Mouse (Mus musculus): ENCODE measurements around the gene Chd3. TPM values are rescaled to one million over a fixed set of nuclear protein-coding genes. Genes with fewer than 3 reads are reported as not detected.
"Not testable (repeated sequence)": the region's sequence is repeated elsewhere in the genome, so short reads cannot be mapped to it uniquely, and the experiment has no call there.

Gene Chd3
- polyA plus RNA-seq, 1 experiment from 2014 or later = 54.0 TPM

DNA sequence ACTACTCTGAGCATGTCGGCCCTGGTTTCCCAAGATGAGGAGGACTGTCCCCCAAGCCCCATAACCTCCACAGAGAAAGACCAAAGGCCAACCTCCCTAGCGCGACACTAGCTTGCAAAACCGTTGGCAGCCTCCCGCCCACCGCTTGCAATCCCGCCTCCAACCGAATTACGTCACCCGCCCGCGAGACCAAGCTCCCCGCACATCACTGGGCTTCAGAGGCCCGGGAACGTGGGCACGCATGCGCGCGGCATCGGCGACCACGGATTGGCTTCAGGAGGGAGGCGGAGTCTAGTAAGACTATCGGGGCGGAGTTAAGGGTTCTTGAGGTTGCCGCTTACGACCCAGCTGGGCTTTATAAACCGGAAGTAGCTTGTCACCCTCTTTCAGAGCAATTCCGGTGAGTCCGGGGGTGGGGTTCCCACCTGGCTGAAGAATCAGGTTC is 45.5 kb downstream of the Chd3 start, which contains the start of the genes Cntrob and Trappc1:
Gene Cntrob, minus strand, starts transcription at position 109 of the 445 bp plus-strand sequence.
Gene Trappc1, plus strand, starts transcription at position 314 of the 445 bp plus-strand sequence.
- peak; percentile 93 for ATAC-seq (ENCODE audit: insufficient read depth, low FRiP score, low read depth)
- Histone ChIP-seq H3K4me1 (peaks cover 35% of the 10 kb centered on the region), H3K4me3 (replicated peaks) (peak within 1 kb of the TSS; percentile 63), H3K27ac (peak within 1 kb of the TSS; percentile 81), H3K9me3 (no peaks in the 10 kb centered on the region), H3K9ac (peak within 1 kb of the TSS; percentile 71; the same call in 1 of the 2 replicates), H3K27me3 (replicated peaks) (0 out of 2 replicates have a peak, but pooled peaks cover 3% of the 10 kb centered on the region), H3K36me3 (peaks cover 16% of the 10 kb centered on the region; the same call in 1 of the 2 replicates), H3K4me2 (peak within 1 kb of the TSS; percentile 71)
- under 1% methylated on average over 30 of the region's 30 CpGs for WGBS

DNA sequence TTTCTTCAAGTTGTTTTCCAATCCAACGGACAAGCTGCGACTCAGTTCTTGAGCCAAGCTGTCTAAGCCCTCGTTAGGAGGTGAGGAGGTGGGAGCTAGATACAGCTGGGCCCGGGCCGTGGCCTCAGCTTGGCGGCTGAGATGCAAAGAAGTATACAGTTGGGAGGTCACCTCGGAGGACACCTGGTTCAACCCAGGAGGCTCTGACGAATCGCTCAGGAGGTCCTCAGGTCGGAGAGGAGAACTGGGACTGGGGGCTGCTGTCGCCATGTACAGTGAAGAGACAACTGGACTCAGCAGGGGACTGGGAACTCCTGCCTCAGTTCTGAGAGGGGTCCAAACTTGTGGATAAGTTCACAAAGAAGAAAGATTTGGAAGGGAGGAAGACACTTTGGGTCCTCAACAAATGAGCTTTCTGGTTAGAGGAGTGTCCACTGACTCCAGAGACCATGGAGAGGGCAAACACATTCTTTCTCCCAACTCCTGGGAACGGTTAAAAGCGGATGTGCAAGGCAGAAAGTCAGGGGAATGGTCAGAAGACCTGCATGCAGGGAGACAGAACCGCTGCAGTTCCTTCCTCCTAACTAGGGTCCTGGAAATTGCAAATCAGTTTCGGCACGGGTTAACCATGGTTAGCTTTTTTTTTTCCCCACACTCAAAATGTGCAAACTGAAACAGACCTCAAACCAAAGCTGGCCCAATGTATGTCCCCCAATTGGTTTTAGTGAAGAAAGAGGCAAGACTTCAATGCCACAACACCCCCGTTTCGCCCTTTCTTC is 46.3 kb downstream of the Chd3 start:
- H3K4me2 ChIP-seq = peak overlapping the region; percentile 71
- H3K9me3 ChIP-seq = no peaks in the 10 kb centered on the region
- H3K27ac ChIP-seq = peak overlapping the region; percentile 81
- 11% methylated on average over 18 of the region's 18 CpGs for WGBS
- no peak for ATAC-seq (ENCODE audit: insufficient read depth, low FRiP score, low read depth)
- peaks cover 16% of the 10 kb centered on the region; the same call in 1 of the 2 replicates for H3K36me3 ChIP-seq
- 0 out of 2 replicates have a peak, but pooled peaks cover 3% of the 10 kb centered on the region for H3K27me3 ChIP-seq (replicated peaks)
- peaks cover 35% of the 10 kb centered on the region for H3K4me1 ChIP-seq
- peak overlapping the region; percentile 63 for H3K4me3 ChIP-seq (replicated peaks)
- peak overlapping the region; percentile 71; the same call in 1 of the 2 replicates for H3K9ac ChIP-seq

DNA sequence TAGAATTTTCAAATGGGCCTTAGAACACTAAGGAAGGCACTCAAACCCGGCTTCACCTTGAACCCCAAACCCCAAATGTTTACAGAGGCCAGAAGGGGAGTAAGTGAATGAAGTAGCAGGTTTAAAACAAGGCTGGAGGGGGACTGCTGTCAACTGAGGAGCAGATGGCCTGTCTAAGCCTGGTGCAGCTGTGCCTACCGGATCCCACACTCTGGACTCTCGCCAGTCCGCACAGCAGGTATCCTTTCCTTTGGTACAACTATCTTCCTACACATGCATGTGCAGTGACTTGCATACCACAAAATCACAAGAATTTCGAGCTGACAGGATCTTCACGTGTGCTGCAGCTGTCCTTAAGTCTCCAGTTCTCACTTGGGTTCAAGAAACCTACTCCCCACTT is 47.2 kb downstream of the Chd3 start:
- Histone ChIP-seq H3K4me3 (replicated peaks) (0 out of 2 replicates have a peak overlapping the region, but pooled peaks have one; percentile 63), H3K9ac (0 out of 2 replicates have a peak overlapping the region, but pooled peaks have one; percentile 71), H3K36me3 (peaks cover 19% of the 10 kb centered on the region; the same call in 1 of the 2 replicates), H3K4me1 (peaks cover 35% of the 10 kb centered on the region), H3K27me3 (replicated peaks) (no peaks in the 10 kb centered on the region), H3K27ac (no peak overlapping the region), H3K4me2 (peak overlapping the region; percentile 71), H3K9me3 (no peaks in the 10 kb centered on the region)
- 65% methylated on average over 6 of the region's 6 CpGs for WGBS
- no peak for ATAC-seq (ENCODE audit: insufficient read depth, low FRiP score, low read depth)

DNA sequence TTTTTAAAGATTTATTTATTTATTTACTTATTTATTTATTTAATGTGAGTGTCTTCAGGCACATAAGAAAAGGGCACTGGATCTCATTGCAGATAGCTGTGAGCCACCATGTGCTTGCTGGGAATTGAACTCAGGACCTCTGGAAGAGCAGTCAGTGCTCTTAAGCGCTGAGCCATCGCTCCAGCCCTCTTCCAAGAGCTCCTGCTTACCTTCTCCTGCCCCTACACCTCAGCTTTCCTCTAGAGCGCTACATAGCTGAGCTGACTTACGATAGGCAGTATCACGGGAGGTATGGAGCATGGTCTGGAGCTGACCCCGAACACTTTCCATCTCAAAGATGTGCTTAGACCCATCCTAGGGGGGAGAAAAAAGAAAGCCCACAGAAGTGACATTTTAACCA is 47.6 kb downstream of the Chd3 start:
- Histone ChIP-seq H3K4me1 (peaks cover 32% of the 10 kb centered on the region), H3K36me3 (peaks cover 19% of the 10 kb centered on the region; the same call in 1 of the 2 replicates), H3K4me2 (0 out of 2 replicates have a peak overlapping the region, but pooled peaks have one; percentile 71), H3K9ac (no peak overlapping the region), H3K27ac (no peak overlapping the region), H3K9me3 (no peaks in the 10 kb centered on the region), H3K4me3 (replicated peaks) (no peak overlapping the region), H3K27me3 (replicated peaks) (no peaks in the 10 kb centered on the region)
- WGBS = 93% methylated on average over 6 of the region's 6 CpGs
- ATAC-seq (ENCODE audit: insufficient read depth, low FRiP score, low read depth) = no peak

DNA sequence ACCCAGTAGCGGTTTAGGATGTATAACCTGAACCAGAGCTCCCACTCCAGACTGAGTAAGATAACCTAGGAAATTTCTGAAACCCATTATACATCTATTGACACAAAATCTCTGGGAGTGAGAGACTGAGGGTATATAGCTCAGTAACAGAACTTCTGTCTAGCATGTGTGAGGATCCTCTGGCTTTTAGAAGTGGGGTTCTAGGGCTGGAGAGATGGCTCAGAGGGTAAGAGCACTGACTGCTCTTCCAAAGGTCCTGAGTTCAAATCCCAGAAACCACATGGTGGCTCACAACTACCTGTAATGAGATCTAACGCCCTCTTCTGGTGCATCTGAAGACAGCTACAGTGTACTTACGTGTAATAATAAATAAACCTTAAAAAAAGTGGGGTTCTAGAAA is 51.2 kb downstream of the Chd3 start:
- not testable (repeated sequence) for H3K27ac ChIP-seq; H3K9ac ChIP-seq; H3K4me3 ChIP-seq (replicated peaks); ATAC-seq (ENCODE audit: insufficient read depth, low FRiP score, low read depth); H3K4me2 ChIP-seq; H3K9me3 ChIP-seq; H3K27me3 ChIP-seq (replicated peaks)
- H3K4me1 ChIP-seq = peaks cover 15% of the 10 kb centered on the region; the same call in 1 of the 2 replicates
- peaks cover 19% of the 10 kb centered on the region; the same call in 1 of the 2 replicates for H3K36me3 ChIP-seq
- 88% methylated on average over 3 of the region's 3 CpGs for WGBS

DNA sequence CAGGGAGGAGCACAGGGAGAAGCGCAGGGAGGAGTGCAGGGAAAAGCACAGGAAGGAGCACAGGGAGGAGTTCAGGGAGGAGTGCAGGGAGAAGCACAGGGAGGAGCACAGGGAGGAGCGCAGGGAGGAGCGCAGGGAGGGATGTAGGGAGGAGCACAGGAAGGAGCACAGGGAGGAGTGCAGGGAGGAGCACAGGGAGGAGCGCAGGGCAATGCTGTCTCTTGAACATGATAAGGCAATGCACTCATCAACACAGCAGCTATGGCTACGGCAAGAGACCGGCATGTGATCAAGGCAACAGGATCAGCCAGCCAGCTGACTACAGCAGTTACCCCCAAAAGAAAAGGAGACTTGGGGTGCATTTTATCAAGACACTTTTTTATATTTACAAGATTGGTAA is 52.8 kb downstream of the Chd3 start:
- ATAC-seq (ENCODE audit: insufficient read depth, low FRiP score, low read depth) = no peak
- Histone ChIP-seq H3K36me3 (peaks cover 19% of the 10 kb centered on the region; the same call in 1 of the 2 replicates), H3K4me1 (no peaks in the 10 kb centered on the region), H3K9me3 (no peaks in the 10 kb centered on the region), H3K27ac (no peak overlapping the region), H3K4me2 (no peak overlapping the region), H3K9ac (no peak overlapping the region), H3K4me3 (replicated peaks) (no peak overlapping the region), H3K27me3 (replicated peaks) (no peaks in the 10 kb centered on the region)
- WGBS = 96% methylated on average over 6 of the region's 6 CpGs

DNA sequence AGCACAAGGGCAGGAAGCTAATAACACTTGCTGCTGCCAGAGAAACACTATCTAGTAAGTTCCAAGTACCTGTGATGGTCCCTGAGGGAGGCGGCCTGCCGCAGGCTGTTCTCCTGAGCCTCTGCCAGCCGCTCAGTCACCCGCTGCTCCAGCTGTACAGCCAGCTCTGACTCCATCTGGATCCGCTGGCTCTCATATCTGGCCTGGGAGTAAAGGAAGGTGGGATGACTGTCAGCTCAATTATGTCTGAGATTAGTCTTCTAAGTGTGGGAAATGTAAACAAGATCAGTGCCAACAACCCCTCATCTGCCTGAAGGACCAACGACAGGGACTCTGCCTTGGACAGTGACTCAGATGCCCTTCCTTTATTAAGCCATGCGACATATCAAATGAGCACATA is 57.9 kb downstream of the Chd3 start:
- peaks cover 32% of the 10 kb centered on the region for H3K36me3 ChIP-seq
- no peaks in the 10 kb centered on the region for H3K4me1 ChIP-seq
- no peak for ATAC-seq (ENCODE audit: insufficient read depth, low FRiP score, low read depth)
- H3K4me2 ChIP-seq = no peak overlapping the region
- H3K9me3 ChIP-seq = no peaks in the 10 kb centered on the region
- no peak overlapping the region for H3K4me3 ChIP-seq (replicated peaks)
- no peaks in the 10 kb centered on the region for H3K27me3 ChIP-seq (replicated peaks)
- 81% methylated on average over 7 of the region's 7 CpGs for WGBS
- H3K27ac ChIP-seq = no peak overlapping the region
- no peak overlapping the region for H3K9ac ChIP-seq

DNA sequence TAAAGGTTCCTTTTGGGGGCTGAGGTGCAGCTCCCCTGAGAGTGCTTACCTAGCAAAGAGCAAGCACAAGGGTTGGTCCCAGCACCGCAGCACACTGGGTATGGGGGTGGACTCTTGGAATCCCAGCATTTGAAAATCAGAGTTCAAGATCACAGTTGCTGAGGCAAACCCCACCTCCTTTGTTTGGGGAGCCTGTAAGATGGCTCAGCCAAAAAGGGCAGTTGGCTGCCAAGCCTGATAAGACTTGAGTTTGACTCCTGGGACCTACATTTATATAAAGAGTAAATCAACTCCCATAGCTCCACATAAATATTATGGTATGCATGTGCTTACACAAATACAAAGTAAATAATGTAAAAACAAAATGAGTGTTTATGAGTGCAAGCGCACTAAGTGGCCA is 63.2 kb downstream of the Chd3 start:
- no peak overlapping the region for H3K27ac ChIP-seq
- no peak overlapping the region for H3K9ac ChIP-seq
- no peak for ATAC-seq (ENCODE audit: insufficient read depth, low FRiP score, low read depth)
- 83% methylated on average over 2 of the region's 2 CpGs for WGBS
- H3K4me3 ChIP-seq (replicated peaks) = no peak overlapping the region
- no peak overlapping the region for H3K4me2 ChIP-seq
- no peaks in the 10 kb centered on the region for H3K4me1 ChIP-seq
- H3K9me3 ChIP-seq = no peaks in the 10 kb centered on the region
- peaks cover 42% of the 10 kb centered on the region for H3K36me3 ChIP-seq
- no peaks in the 10 kb centered on the region for H3K27me3 ChIP-seq (replicated peaks)

DNA sequence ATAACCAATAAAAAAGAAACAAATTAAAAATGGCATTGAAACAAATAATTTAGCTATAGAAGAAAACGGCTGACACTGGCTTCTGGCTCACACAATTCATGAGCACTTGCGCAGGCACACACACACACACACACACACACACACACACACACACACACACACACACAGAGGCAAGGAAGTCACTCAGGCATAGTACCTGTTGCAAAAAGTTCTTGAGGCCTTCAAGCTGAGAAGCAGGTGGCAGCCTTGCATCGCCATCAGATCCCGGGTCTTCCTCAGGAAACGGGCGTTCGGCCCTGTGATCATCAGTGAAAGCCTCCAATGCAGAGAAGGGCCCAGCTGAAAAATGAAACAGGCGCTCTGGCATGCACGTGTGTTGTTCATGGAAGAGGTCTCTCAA is 63.9 kb downstream of the Chd3 start:
- Histone ChIP-seq H3K4me2 (no peak overlapping the region), H3K4me3 (replicated peaks) (no peak overlapping the region), H3K9me3 (no peaks in the 10 kb centered on the region), H3K27ac (no peak overlapping the region), H3K9ac (no peak overlapping the region), H3K27me3 (replicated peaks) (no peaks in the 10 kb centered on the region), H3K4me1 (no peaks in the 10 kb centered on the region), H3K36me3 (peaks cover 35% of the 10 kb centered on the region)
- ATAC-seq (ENCODE audit: insufficient read depth, low FRiP score, low read depth) = no peak
- 91% methylated on average over 9 of the region's 9 CpGs for WGBS

DNA sequence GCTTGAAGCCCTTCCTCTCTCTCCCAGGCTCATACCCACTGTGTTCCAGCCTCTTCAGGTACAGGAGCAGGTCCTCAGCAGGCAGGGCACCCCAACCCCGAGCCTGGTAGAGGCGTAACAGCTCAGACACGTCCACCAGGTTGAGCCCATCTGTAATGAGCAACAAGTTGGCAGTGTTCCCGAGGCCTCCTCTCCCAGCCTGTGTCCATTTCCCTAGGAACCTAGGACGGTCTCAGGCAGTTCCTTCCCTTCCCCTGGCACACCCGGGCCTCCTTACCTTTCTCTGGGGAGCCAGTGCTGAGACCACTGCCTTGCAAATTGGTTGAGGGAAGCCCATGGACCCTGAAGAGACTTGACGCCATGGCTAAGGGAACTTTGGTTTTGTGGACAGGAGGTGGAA is 66.4 kb downstream of the Chd3 start:
- Histone ChIP-seq H3K36me3 (peaks cover 22% of the 10 kb centered on the region), H3K27me3 (replicated peaks) (no peaks in the 10 kb centered on the region), H3K27ac (no peak overlapping the region), H3K4me1 (no peaks in the 10 kb centered on the region), H3K4me3 (replicated peaks) (no peak overlapping the region), H3K9ac (no peak overlapping the region), H3K9me3 (no peaks in the 10 kb centered on the region), H3K4me2 (no peak overlapping the region)
- no peak for ATAC-seq (ENCODE audit: insufficient read depth, low FRiP score, low read depth)
- WGBS = 81% methylated on average over 7 of the region's 7 CpGs

DNA sequence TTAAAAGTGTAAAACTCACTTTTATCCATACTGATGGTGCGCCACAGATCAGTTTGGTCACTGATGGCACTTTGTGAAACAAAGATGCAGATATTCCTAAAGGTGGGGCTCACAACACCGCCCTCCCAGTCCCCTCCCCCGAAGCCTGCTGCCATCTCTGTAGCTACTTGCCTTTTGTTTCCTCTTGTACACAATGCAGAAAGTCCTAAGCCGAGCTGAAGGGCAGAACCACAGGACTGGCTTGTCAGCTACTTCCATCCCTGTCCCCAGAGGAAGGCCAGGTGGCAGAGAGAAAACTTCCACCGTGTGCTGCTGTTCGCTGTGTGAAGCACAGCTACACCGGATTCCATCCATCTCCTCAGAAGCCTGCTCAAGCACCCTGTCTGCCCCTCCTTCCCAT is 71.0 kb downstream of the Chd3 start:
- Histone ChIP-seq H3K9ac (no peak overlapping the region), H3K27me3 (replicated peaks) (no peaks in the 10 kb centered on the region), H3K4me1 (no peaks in the 10 kb centered on the region), H3K27ac (no peak overlapping the region), H3K36me3 (peaks cover 16% of the 10 kb centered on the region), H3K4me2 (no peak overlapping the region), H3K4me3 (replicated peaks) (no peak overlapping the region), H3K9me3 (no peaks in the 10 kb centered on the region)
- WGBS = 74% methylated on average over 7 of the region's 7 CpGs
- ATAC-seq (ENCODE audit: insufficient read depth, low FRiP score, low read depth) = no peak

DNA sequence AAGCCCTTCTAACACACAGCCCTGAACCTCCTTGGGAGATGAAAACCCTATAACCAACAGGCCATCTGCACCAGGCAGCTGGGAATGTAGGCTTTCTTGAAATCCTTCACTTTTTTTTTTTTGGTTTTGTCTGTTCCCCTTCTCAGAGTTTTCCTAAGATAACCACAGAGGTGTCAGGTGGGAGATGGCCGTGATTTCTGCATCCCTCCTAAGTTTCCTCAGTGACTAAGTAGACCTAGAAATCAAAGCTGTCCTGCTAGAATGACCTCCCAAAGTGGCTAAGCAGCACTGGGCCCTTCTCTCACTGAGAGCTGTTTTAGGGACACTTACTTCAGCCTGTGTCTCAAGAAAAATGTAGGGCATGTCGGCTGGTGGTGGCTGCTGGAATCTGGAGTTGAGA is 71.4 kb downstream of the Chd3 start:
- Histone ChIP-seq H3K4me3 (replicated peaks) (no peak overlapping the region), H3K27me3 (replicated peaks) (no peaks in the 10 kb centered on the region), H3K9ac (no peak overlapping the region), H3K36me3 (peaks cover 11% of the 10 kb centered on the region), H3K4me1 (no peaks in the 10 kb centered on the region), H3K9me3 (no peaks in the 10 kb centered on the region), H3K4me2 (no peak overlapping the region), H3K27ac (no peak overlapping the region)
- 89% methylated on average over 2 of the region's 2 CpGs for WGBS
- no peak for ATAC-seq (ENCODE audit: insufficient read depth, low FRiP score, low read depth)
